Mouse (Mus musculus): ENCODE measurements around the gene Bcl11a.

Gene Bcl11a

GRCm38 (mm10) chr11:24077795-24078705 lies at the start of gene Bcl11a:
Gene Bcl11a (plus strand): TSS chr11:24078056.
- peak; percentile 27 to 31 for DNase-seq

- no peak for DNase-seq
These were observed 33.8 kb upstream of the Bcl11a start for GRCm38 (mm10) chr11:24044025-24044424.

GRCm38 (mm10) chr11:24049226-24050031 lies 28.4 kb upstream of the Bcl11a start:
- peak; percentile 76 to 84 for DNase-seq

- DNase-seq: no peak
These were observed 27.7 kb upstream of the Bcl11a start for GRCm38 (mm10) chr11:24050032-24050757.

- DNase-seq: no peak
These were observed 25.0 kb upstream of the Bcl11a start for GRCm38 (mm10) chr11:24052882-24053281.

- DNase-seq: no peak
These were observed 18.7 kb upstream of the Bcl11a start for GRCm38 (mm10) chr11:24059137-24059536.

GRCm38 (mm10) chr11:24060428-24060827 lies 17.4 kb upstream of the Bcl11a start:
- DNase-seq: no peak

- peak in 1 of 2 experiments; percentile 18 for DNase-seq
These were observed 16.0 kb upstream of the Bcl11a start for GRCm38 (mm10) chr11:24061819-24062218.

GRCm38 (mm10) chr11:24062495-24063096 lies 15.3 kb upstream of the Bcl11a start:
- no peak for DNase-seq

GRCm38 (mm10) chr11:24064221-24064620 lies 13.6 kb upstream of the Bcl11a start:
- no peak for DNase-seq

- DNase-seq: peak in 1 of 2 experiments; percentile 24
These were observed 12.5 kb upstream of the Bcl11a start for GRCm38 (mm10) chr11:24065313-24065712.

- no peak for DNase-seq
These were observed 3.8 kb upstream of the Bcl11a start for GRCm38 (mm10) chr11:24074021-24074591.

GRCm38 (mm10) chr11:24074634-24075104 lies 3.2 kb upstream of the Bcl11a start, which contains the start of gene A830031A19Rik:
Gene A830031A19Rik (minus strand): TSS chr11:24075054.
- peak in 1 of 2 experiments; percentile 14 for DNase-seq

GRCm38 (mm10) chr11:24075486-24076126 lies 2.2 kb upstream of the Bcl11a start:
- peak in 1 of 2 experiments; percentile 19 for DNase-seq

GRCm38 (mm10) chr11:24076127-24076650 lies 1.7 kb upstream of the Bcl11a start:
- peak; percentile 30 to 43 for DNase-seq

- DNase-seq: peak; percentile 32 to 44
These were observed 780 bp upstream of the Bcl11a start for GRCm38 (mm10) chr11:24076821-24077730.

GRCm38 (mm10) chr11:24078706-24079316 lies 955 bp downstream of the Bcl11a start:
- peak; percentile 39 to 43 for DNase-seq

GRCm38 (mm10) chr11:24079392-24080391 lies 1.8 kb downstream of the Bcl11a start:
- peak; percentile 40 to 51 for DNase-seq

Data from cerebellum, postnatal 25 days (tissue).